Mouse (Mus musculus): ENCODE results near the gene Lgals2.

DNA sequence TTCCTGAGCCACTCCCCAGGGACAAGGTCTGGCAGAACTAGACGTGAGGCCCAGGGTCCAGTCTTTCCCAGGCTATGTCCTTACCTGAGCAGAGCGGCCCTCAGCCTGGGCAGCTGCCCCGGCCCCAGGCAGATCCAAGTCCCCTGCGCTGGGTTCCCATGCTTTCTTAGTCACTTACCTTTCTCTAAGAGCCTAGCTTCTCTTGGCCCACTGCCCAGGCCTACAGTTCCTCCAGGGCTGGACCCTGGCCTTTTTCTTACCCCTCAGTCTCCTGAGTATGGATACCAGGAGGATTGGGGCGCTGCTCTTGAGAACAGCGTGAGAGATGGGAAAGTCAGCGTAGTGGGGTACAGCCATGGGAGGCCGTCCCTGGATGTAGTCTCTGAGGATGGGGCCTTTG, 25.1 kb upstream of the Lgals2 start:
- no peak for TF ChIP-seq CTCF (IDR thresholded peaks at IDR 0.05; ENCODE audit: borderline replicate concordance, control insufficient read depth, extremely low read depth, insufficient read depth, low read length, poor library complexity)
- no peak for TF ChIP-seq POLR2A (IDR thresholded peaks at IDR 0.05; ENCODE audit: control insufficient read depth, extremely low read depth, insufficient read depth, low read length, poor library complexity)

Measured in thymus, adult 2 months (tissue).